Mouse (Mus musculus): ENCODE data around the gene 2010111I01Rik. TPM values are rescaled to one million over a fixed set of nuclear protein-coding genes. Genes with fewer than 3 reads are reported as not detected.
"Not testable (repeated sequence)": the region's sequence is repeated elsewhere in the genome, so short reads cannot be mapped to it uniquely, and the experiment has no call there.

2010111I01Rik gene
- total and polyA plus RNA-seq, 3 experiments: 13.3 to 19.8 (median 14.4) TPM

GRCm38 (mm10) chr13:63232558-63232957, 267.9 kb downstream of the 2010111I01Rik start:
- Histone ChIP-seq H3K9ac (ENCODE audit: insufficient read depth, low read depth) (no peak overlapping the region), H3K27me3 (replicated peaks) (no peaks in the 10 kb centered on the region), H3K9me3 (replicated peaks; ENCODE audit: low read length) (peaks cover 2% of the 10 kb centered on the region), H3K27ac (ENCODE audit: insufficient read depth, low read depth) (no peak overlapping the region), H3K4me1 (ENCODE audit: control insufficient read depth in 1 of 2, insufficient read depth in 2 of 2) (peaks cover 0 to 6% of the 10 kb centered on the region in 2 experiments; a peak in 1 of 4 replicates), H3K4me2 (ENCODE audit: insufficient read depth, low read depth, poor library complexity, severe bottlenecking) (no peak overlapping the region), H3K36me3 (replicated peaks in 1 of 2; ENCODE audit: control insufficient read depth in 1 of 2, insufficient read depth in 1 of 2, low read length in 1 of 2) (no peaks in the 10 kb centered on the region), H3K79me2 (replicated peaks; ENCODE audit: control insufficient read depth, extremely low read depth, insufficient read depth, poor library complexity, severe bottlenecking) (no peaks in the 10 kb centered on the region), H3K4me3 (replicated peaks in 1 of 3; ENCODE audit: low read depth in 2 of 3, low read length in 2 of 3, poor library complexity in 1 of 3) (no peak overlapping the region)
- no peak for DNase-seq (ENCODE audit: extremely low read depth)
- TF ChIP-seq JUN (IDR thresholded peaks at IDR 0.05; ENCODE audit: insufficient read depth, low read depth, low read length) (no peak), CHD1 (IDR thresholded peaks at IDR 0.05; ENCODE audit: low read depth, low read length) (no peak), ZC3H11A (IDR thresholded peaks at IDR 0.05; ENCODE audit: low read depth, low read length) (no peak), MYC (IDR thresholded peaks at IDR 0.05; ENCODE audit: low read depth, low read length) (no peak), MAFK (IDR thresholded peaks at IDR 0.05; ENCODE audit: insufficient replicate concordance, low read length) (no peak), TCF12 (IDR thresholded peaks at IDR 0.05; ENCODE audit: low read depth, low read length) (no peak), RAD21 (IDR thresholded peaks at IDR 0.05; ENCODE audit: low read depth, low read length) (no peak), POLR2A (IDR thresholded peaks at IDR 0.05; ENCODE audit: low read depth, low read length) (no peak)
- dilution Hi-C loops (cut with MboI; ENCODE audit: extremely low pct_ligation_motif_present, extremely low pct_unique_long_range_greater_than_20kb, low sequenced_read_pairs) (no loop called here), in situ Hi-C loops (cut with MboI; ENCODE audit: low pct_ligation_motif_present, low pct_unique_long_range_greater_than_20kb, low sequenced_read_pairs) (no loop called here)

GRCm38 (mm10) chr13:63234520-63234919, 269.8 kb downstream of the 2010111I01Rik start:
- in situ Hi-C loops (cut with MboI; ENCODE audit: low pct_ligation_motif_present, low pct_unique_long_range_greater_than_20kb, low sequenced_read_pairs); dilution Hi-C loops (cut with MboI; ENCODE audit: extremely low pct_ligation_motif_present, extremely low pct_unique_long_range_greater_than_20kb, low sequenced_read_pairs); H3K9ac ChIP-seq (ENCODE audit: insufficient read depth, low read depth); H3K27me3 ChIP-seq (replicated peaks); H3K4me3 ChIP-seq (replicated peaks in 1 of 3; ENCODE audit: low read depth in 2 of 3, low read length in 2 of 3, poor library complexity in 1 of 3); H3K79me2 ChIP-seq (replicated peaks; ENCODE audit: control insufficient read depth, extremely low read depth, insufficient read depth, poor library complexity, severe bottlenecking); DNase-seq (ENCODE audit: extremely low read depth); H3K9me3 ChIP-seq (replicated peaks; ENCODE audit: low read length); H3K27ac ChIP-seq (ENCODE audit: insufficient read depth, low read depth); H3K4me1 ChIP-seq (ENCODE audit: control insufficient read depth in 1 of 2, insufficient read depth in 2 of 2); H3K36me3 ChIP-seq (replicated peaks in 1 of 2; ENCODE audit: control insufficient read depth in 1 of 2, insufficient read depth in 1 of 2, low read length in 1 of 2); H3K4me2 ChIP-seq (ENCODE audit: insufficient read depth, low read depth, poor library complexity, severe bottlenecking): not testable (repeated sequence)
- peak; percentile 13 for TF ChIP-seq RAD21 (IDR thresholded peaks at IDR 0.05; ENCODE audit: low read depth, low read length)
- TF ChIP-seq SMC3 (IDR thresholded peaks at IDR 0.05; ENCODE audit: low read depth, low read length): 0 out of 2 replicates have a peak, but pooled peaks have one; percentile 14
- peak in 1 of 2 experiments; percentile 33; a peak in 2 of 4 replicates for TF ChIP-seq CTCF (conservative IDR thresholded peaks at IDR 0.05 in 1 of 2, IDR thresholded peaks at IDR 0.05 in 1 of 2; ENCODE audit: low read depth in 2 of 2, low read length in 2 of 2)

DNA sequence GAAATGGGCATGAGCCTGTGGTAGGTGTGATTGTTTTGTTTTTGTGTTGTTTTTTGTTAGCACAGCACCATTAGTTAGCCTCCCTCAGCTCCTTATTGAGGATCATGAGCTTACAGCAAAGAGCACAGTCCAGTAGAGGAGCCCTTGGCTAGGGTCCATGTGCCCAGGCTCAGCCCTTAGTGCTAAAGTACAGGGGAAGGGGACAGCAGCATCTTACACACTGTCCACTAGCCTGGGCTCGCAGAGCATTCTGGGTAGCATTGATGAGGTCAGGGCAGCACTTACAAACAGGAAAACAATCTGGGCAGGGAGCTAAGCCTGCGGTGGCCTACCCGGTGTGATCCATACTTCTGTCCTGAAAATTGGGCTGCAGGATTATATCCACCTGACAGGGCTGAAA, 270.9 kb downstream of the 2010111I01Rik start:
- in situ Hi-C loops (cut with MboI; ENCODE audit: low pct_ligation_motif_present, low pct_unique_long_range_greater_than_20kb, low sequenced_read_pairs): no loop called here
- dilution Hi-C loops (cut with MboI; ENCODE audit: extremely low pct_ligation_motif_present, extremely low pct_unique_long_range_greater_than_20kb, low sequenced_read_pairs): no loop called here
- H3K9me3 ChIP-seq (replicated peaks; ENCODE audit: low read length): peaks cover 2% of the 10 kb centered on the region

More for the DNA sequence above, 270.9 kb downstream of the 2010111I01Rik start:
- no peaks in the 10 kb centered on the region for H3K79me2 ChIP-seq (replicated peaks; ENCODE audit: control insufficient read depth, extremely low read depth, insufficient read depth, poor library complexity, severe bottlenecking)
- no peak overlapping the region for H3K4me2 ChIP-seq (ENCODE audit: insufficient read depth, low read depth, poor library complexity, severe bottlenecking)
- TF ChIP-seq MAX (IDR thresholded peaks at IDR 0.05; ENCODE audit: low read length): no peak
- TF ChIP-seq BHLHE40 (IDR thresholded peaks at IDR 0.05; ENCODE audit: low read depth, low read length): no peak
- TF ChIP-seq ZMIZ1 (IDR thresholded peaks at IDR 0.05; ENCODE audit: low read depth, low read length): no peak
- no peak for TF ChIP-seq ZKSCAN1 (IDR thresholded peaks at IDR 0.05; ENCODE audit: borderline replicate concordance, low read depth, low read length)
- no peak for TF ChIP-seq JUN (IDR thresholded peaks at IDR 0.05; ENCODE audit: insufficient read depth, low read depth, low read length)
- TF ChIP-seq NRF1 (IDR thresholded peaks at IDR 0.05; ENCODE audit: low read depth, low read length): no peak
- no peak for TF ChIP-seq JUND (conservative IDR thresholded peaks at IDR 0.05; ENCODE audit: low read depth, low read length)
- TF ChIP-seq MEF2A (IDR thresholded peaks at IDR 0.05; ENCODE audit: borderline replicate concordance, low read depth, low read length): no peak
- TF ChIP-seq CTCF (conservative IDR thresholded peaks at IDR 0.05 in 1 of 2, IDR thresholded peaks at IDR 0.05 in 1 of 2; ENCODE audit: low read depth in 2 of 2, low read length in 2 of 2): no peak
- TF ChIP-seq MYC (IDR thresholded peaks at IDR 0.05; ENCODE audit: low read depth, low read length): no peak
- TF ChIP-seq CHD2 (IDR thresholded peaks at IDR 0.05; ENCODE audit: low read length): no peak
- TF ChIP-seq TCF12 (IDR thresholded peaks at IDR 0.05; ENCODE audit: low read depth, low read length): no peak
- no peak for TF ChIP-seq POLR2AphosphoS2 (IDR thresholded peaks at IDR 0.05; ENCODE audit: low read depth, low read length)
- TF ChIP-seq USF1 (IDR thresholded peaks at IDR 0.05; ENCODE audit: low read depth, low read length): no peak
- no peaks in the 10 kb centered on the region for H3K27me3 ChIP-seq (replicated peaks)
- no peak overlapping the region for H3K9ac ChIP-seq (ENCODE audit: insufficient read depth, low read depth)
- H3K27ac ChIP-seq (ENCODE audit: insufficient read depth, low read depth): no peak overlapping the region
- H3K4me1 ChIP-seq (ENCODE audit: control insufficient read depth in 1 of 2, insufficient read depth in 2 of 2): peaks cover 0 to 9% of the 10 kb centered on the region in 2 experiments; a peak in 1 of 4 replicates
- H3K4me3 ChIP-seq (replicated peaks in 1 of 3; ENCODE audit: low read depth in 2 of 3, low read length in 2 of 3, poor library complexity in 1 of 3): no peak overlapping the region
- no peak for DNase-seq (ENCODE audit: extremely low read depth)
- no peaks in the 10 kb centered on the region for H3K36me3 ChIP-seq (replicated peaks in 1 of 2; ENCODE audit: control insufficient read depth in 1 of 2, insufficient read depth in 1 of 2, low read length in 1 of 2)

Measured in CH12.LX (cell line).